Mouse (Mus musculus): ENCODE data around the gene Tnfsf13.

DNA sequence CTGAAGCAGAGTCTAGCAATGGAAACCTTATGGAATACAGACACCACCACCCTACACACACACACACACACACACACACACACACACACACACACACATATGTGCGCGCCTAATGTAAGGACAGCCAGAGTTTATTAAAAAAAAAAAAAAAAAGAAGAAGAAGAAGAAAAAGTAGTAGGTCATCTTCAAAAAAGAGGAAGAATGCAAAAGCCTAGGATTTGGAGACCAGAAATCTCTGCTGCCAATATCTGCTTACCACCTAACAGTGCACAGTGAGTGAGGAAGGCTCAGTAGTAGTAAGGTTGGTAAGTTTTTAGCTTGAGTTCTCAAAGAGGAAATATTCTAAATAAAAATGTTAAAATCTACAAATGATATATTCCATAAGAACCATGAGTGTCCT is 6.4 kb downstream of the Tnfsf13 start:
- TF ChIP-seq TAL1 (IDR thresholded peaks at IDR 0.05; ENCODE audit: low read length) (no peak), GATA1 (IDR thresholded peaks at IDR 0.05; ENCODE audit: low read length) (no peak)
